Mouse (Mus musculus): ENCODE data around the gene Pla1a. TPM values are rescaled to one million over a fixed set of nuclear protein-coding genes. Genes with fewer than 3 reads are reported as not detected.

The Pla1a gene
- total RNA-seq, 2 experiments from 2014 or later: 0.63 to 0.92 TPM

Other genes with a start within 250 kb of the Pla1a start
- not detected for gene Nr1i2, start 138.3 kb downstream of the Pla1a start, total RNA-seq (2021)
- gene Maats1, start 91.0 kb downstream of the Pla1a start, total RNA-seq (2021): 1 to 10 TPM in 1 of 2 experiments, under 1 TPM in 1; 0.95 to 1.4 TPM
- gene Cox17, start 86.2 kb downstream of the Pla1a start, total RNA-seq (2021): 100 to 1,000 TPM; 120 to 146 TPM
- gene Gm21987, start 86.1 kb downstream of the Pla1a start, total RNA-seq (2021): not detected
- under 1 TPM; 0.50 to 0.63 TPM for gene Popdc2, start 70.9 kb downstream of the Pla1a start, total RNA-seq (2021)
- gene Adprh, start 19.6 kb upstream of the Pla1a start, total RNA-seq (2021): 10 to 100 TPM; 53.0 to 57.7 TPM
- under 1 TPM; 0.35 to 0.71 TPM for gene Cd80, start 22.4 kb upstream of the Pla1a start, total RNA-seq (2021)
- gene Timmdc1, start 89.5 kb upstream of the Pla1a start, total RNA-seq (2021): 10 to 100 TPM; 30.8 to 35.8 TPM
- gene Poglut1, start 117.1 kb upstream of the Pla1a start, total RNA-seq (2021): 10 to 100 TPM; 49.9 to 52.5 TPM
- gene Tmem39a, start 125.6 kb upstream of the Pla1a start, total RNA-seq (2021): 10 to 100 TPM; 26.5 to 30.7 TPM